Mouse (Mus musculus) frontal cortex, adult (tissue): ENCODE data around the gene Dpf2.

ENCODE experiments used
- ATAC-seq: cut with Nextera tagmentation; 2 replicates; pipeline ENCODE4 v1.9.2; 2017; ENCODE audit warnings: mild to moderate bottlenecking, moderate library complexity, mixed read lengths; ENCODE audit not compliant: low TSS enrichment

Dpf2 gene

GRCm38 (mm10) chr19:5864710-5865398 is 48.0 kb downstream of the Dpf2 start:
- ATAC-seq = no peak

DNA sequence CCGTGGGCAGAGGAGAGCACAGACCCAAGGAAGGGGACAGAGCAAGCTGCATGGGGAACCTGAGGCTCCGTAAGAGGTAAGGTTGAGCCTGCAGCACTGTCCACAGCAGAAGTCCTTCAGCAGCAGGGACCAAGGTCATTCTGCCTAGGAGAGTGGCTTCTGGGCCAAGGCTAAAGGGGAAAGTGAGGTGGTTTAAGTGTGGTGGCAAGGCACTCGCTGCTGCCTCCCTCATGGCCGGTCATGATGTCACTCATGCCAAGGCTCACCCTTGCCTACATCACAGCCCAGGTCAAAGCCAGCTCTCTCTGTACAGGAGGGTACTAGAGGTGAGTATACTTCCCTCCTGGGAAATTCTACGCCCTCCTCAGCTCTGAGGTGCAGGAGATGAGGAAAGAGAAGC is 49.0 kb downstream of the Dpf2 start:
- no peak for ATAC-seq

- no peak for ATAC-seq
Measured at GRCm38 (mm10) chr19:5862335-5863085, 50.3 kb downstream of the Dpf2 start.

GRCm38 (mm10) chr19:5856604-5857003 is 56.2 kb downstream of the Dpf2 start:
- peak; percentile 74; the same call in 1 of the 2 replicates for ATAC-seq

- no peak for ATAC-seq
Measured at GRCm38 (mm10) chr19:5852035-5852722, 60.6 kb downstream of the Dpf2 start.

DNA sequence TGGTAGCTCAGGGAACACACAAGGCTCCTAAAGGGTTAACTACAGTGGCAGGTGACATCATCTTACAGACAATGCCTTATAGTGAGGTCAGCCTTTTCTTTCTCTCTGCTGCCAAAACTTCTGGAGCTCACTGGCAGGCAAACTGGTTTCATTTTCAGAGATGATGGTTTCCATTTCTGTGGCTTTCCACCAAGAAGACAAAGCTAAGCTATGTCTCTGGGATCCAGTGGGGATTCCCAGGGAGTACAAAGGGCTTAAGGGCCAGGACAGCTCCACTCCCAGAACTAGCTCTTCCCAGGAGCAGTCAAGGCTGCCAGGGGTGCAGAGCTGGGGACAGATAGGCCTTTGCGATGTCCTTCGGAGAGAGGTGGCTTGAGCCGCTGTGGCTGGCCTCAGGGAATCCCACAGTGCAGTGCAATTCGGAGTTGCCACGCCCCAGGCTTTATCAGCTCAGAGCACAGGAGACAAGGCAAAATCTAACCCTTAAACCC is 61.3 kb downstream of the Dpf2 start:
- ATAC-seq = no peak

GRCm38 (mm10) chr19:5850860-5851259 is 62.0 kb downstream of the Dpf2 start:
- no peak for ATAC-seq

DNA sequence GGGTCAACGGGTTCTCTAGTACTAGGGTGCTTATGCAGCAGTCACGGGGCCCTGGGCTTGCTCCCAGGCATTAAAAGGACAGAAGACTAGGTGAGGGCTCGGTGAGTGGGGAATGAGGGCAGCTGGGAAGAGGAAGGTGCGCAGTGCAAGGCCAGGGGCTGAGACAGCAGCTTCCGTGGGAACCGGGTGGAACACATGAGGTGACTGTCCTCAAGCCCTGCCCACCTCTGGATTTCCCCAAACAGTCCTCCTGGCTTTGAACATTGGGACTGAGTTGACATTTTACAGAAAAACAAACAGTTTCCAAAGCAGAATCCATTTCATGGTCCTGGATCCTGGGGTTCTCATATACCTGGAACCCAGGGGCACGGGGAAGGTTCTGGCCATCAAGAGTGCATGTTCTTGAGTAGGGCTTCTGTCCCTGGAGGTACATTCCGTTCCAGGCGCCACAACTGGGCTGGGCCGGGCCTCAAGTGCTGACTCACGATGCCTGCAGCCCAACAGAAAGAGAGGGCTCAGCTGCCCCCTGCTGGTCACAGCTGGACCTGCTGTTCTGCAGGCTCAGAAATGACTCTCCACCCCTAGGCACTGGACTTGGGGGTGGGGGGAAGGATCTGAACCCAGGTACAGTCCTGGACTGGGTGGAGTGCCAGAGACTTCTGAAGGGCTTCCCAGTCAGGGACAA is 62.8 kb downstream of the Dpf2 start:
- ATAC-seq = peak; percentile 27

DNA sequence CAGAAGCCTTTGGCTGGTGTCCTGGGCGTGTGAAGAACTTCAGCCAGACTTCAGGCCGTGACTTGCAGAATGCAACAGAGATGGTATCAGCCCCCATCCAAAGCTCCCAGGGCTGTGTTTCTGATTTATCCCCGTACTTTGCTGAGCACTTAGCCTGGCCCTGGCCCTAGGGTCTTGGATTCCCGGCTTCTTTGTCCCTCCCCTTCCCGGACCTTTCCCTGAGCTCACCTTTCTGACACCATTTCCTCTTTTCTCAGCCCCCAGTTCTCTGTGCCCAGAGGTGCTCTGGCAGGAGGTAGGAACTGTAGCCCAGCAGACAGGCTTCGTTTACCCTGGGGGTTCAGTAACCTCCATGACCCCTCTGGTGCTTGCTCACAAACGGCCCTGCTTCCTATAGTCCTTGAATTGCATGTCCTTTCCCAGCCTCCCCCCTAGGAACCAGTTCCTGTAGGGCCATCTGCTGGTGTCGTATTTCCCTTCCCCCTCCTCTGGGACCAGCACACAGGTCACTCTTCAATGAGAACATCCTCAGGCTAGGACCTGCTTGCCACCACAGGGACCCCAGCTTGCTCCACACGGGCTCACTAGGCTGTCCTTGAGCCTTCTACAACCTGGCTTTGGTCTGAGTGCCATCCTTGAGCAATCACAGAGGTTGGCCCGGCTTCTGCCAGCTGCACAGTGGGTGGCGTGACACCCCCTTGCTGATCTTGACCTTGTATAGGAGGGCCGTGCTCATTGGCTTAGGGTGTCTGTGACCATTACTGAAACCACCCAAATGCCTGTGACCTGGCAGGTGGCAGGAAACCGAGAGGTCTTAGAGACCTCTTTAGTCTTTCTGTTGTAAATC is 63.8 kb downstream of the Dpf2 start:
- ATAC-seq = no peak

DNA sequence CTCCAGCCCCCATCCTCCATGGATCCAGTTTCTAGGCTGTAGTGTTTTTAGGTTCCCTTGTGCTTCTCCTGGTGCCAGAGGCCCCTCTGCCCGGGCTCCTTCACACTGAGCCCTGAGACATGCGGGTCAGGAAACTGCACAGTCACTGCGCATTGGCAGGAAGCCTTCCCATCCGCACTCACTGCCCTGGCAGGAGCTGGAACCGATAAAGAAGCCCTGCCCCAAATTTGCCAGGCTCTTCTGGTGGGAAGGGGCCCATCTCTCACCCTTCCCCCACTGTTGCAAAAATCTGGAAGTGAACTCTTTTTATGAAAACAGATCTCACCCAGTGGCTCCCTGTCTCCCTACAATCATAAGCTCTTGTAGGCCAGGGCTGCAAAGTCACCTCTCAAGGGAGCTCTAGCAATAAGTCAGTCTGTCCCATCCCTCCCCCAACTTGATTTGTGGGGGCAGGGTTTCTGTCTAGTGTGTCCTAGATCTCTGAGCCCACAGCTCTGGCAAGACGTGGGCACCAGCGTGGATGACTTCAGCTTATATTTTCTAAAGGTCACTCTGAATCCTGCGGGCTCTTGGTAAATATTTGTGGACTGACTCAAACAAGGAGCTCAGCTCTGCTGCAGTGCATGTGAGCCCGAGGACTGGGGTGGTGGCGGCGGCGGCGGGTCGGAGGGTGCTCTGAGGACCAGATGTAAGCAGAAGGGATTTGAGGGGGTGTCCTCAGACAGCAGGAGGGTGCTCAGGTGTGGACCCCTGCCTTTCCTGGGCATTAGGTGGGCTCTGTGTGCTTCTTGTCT is 64.6 kb downstream of the Dpf2 start:
- 0 out of 2 replicates have a peak, but pooled peaks have one; percentile 1 for ATAC-seq

GRCm38 (mm10) chr19:5847306-5847796 is 65.5 kb downstream of the Dpf2 start:
- ATAC-seq = no peak

DNA sequence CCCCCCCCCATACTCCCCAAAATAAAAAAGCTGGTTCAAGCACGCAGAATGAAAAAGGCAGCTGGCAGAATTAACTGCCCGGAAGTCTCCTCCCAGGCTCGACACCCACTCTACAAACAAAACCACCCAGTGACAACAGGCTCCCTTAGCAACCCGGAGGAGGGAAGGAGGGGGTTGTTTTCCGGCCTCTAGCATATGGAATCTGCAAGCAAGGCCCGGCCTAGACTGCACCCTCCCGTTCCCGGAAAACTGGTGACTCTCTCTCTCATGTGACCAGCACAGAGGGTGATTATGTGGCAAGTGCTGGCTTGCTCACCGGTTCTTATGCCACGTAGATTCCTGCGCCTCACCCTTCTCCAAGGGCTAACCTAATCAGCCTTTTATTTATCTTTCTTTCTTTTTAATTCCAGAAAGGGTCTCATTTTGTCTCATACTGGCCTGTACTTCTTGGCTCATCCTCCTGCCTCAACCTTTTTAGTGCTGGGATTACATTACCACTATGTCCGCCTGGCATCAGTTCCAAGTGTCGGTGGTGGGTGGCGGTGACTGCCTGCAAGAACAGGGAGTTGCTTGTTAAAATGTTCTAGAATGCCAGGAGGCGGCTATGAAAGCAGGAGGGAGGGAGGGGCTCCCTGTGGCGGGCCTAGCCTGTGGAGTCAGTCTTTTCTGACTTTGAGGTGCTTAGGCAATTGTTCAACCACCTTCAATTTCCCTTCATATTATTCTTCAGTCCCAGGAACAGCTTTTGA is 66.1 kb downstream of the Dpf2 start:
- ATAC-seq = peak; percentile 57
